Mouse (Mus musculus) brown adipose tissue, adult 24 weeks (tissue): ENCODE measurements around the gene Ccdc7a. TPM values are rescaled to one million over a fixed set of nuclear protein-coding genes. Genes with fewer than 3 reads are reported as not detected.
"Not testable (repeated sequence)": the region's sequence is repeated elsewhere in the genome, so short reads cannot be mapped to it uniquely, and the experiment has no call there.

Experiments
- H3K27ac ChIP-seq: fragments of 200-500 bp; replicated peaks from 2 replicates; pipeline ENCODE4 v1.5.1; 2012; ENCODE audit warnings: low read depth, mild to moderate bottlenecking, low read length
- H3K4me1 ChIP-seq: fragments of 200-500 bp; 2 replicates; pipeline ENCODE4 v1.6.1; 2012; ENCODE audit warnings: low read length, mixed read lengths; ENCODE audit not compliant: control insufficient read depth, insufficient read depth, insufficient read length
- H3K4me3 ChIP-seq: fragments of 200-500 bp; 2 replicates; pipeline ENCODE4 v1.5.1; 2012; ENCODE audit warnings: low read depth, mild to moderate bottlenecking, low read length, moderate library complexity; ENCODE audit not compliant: insufficient read depth
- polyA plus RNA-seq: library from polyadenylated mRNA; stranded (reverse); fragments of >200 nt; gene quantifications from 2 replicates; pipeline ENCODE4 v1.2.4, GENCODE M21; 2012; ENCODE audit not compliant: missing spikeins, insufficient read depth, insufficient read length

Gene Ccdc7a
- polyA plus RNA-seq: not detected in 2 replicates

DNA sequence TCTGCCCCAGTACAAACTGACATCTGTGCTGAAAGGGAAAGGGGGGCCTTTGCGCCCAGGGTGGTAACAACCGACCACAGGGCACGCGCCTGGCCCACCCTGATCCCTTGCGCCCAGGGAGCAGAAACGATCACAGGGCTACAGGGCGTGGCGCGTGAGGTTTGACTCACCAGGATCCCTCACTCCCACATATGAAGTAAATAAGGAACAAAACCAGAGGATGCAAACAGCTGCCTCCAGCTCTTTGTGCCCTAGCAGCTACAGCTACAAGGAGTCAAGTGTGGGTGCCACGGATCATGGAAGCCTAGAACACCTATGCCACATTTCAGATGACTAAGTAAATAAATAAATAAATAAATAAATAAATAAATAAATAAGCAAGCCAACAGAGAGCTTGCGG lies at the start of gene Ccdc7a:
TSS of gene Ccdc7a (minus strand) at position 101 of the 400 bp plus-strand sequence.
- H3K27ac ChIP-seq, H3K4me1 ChIP-seq, H3K4me3 ChIP-seq: not testable (repeated sequence)

DNA sequence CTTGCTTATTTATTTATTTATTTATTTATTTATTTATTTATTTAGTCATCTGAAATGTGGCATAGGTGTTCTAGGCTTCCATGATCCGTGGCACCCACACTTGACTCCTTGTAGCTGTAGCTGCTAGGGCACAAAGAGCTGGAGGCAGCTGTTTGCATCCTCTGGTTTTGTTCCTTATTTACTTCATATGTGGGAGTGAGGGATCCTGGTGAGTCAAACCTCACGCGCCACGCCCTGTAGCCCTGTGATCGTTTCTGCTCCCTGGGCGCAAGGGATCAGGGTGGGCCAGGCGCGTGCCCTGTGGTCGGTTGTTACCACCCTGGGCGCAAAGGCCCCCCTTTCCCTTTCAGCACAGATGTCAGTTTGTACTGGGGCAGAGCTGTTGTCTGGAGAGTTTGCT lies 1.5 kb upstream of the Ccdc7a start, which contains the start of gene Ccdc7b:
TSS of gene Ccdc7b (plus strand) at position 301 of the 400 bp plus-strand sequence.
- not testable (repeated sequence) for H3K27ac ChIP-seq, H3K4me3 ChIP-seq, H3K4me1 ChIP-seq

DNA sequence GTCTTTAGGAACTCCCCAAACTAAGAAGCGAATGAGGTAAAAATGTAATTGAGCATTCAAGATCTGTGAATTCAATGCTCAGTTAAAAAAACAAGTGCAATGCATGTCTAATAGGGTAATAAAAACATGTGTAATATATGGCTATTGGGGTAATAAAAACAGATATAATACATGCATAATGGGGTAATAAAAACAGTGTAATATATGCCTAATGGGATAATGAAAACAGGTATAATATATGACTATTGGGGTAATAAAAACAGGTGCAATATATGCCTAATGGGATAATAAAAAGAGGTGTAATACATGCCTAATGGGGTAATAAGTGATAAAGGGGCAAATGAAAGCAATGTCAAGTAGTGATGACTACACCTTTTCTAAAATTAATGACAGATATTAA lies 73.9 kb downstream of the Ccdc7a start:
- Histone ChIP-seq H3K4me1 (no peaks in the 10 kb centered on the region), H3K4me3 (no peak overlapping the region)

DNA sequence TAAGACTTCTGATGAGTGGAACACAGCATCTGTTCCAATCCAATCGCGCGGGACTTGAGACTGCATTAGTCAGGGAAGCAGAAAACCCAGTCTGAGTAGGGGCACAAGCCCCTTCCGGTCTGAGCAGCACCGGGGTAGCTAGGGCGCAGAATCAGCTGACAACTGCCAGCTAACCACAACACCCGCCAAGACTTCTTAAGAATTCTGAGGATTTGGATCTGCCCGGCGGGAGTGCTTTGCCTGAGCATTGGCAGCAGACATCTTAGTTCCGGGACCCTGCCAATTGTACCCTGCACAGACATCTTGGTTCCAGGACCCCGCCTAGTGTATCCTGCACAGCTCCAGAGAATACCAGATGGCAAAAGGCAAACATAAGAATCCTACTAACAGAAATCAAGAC lies 116.4 kb downstream of the Ccdc7a start:
- H3K4me1 ChIP-seq, H3K4me3 ChIP-seq, H3K27ac ChIP-seq: not testable (repeated sequence)

More for the DNA sequence above, 73.9 kb downstream of the Ccdc7a start:
- H3K27ac ChIP-seq: no peak overlapping the region

DNA sequence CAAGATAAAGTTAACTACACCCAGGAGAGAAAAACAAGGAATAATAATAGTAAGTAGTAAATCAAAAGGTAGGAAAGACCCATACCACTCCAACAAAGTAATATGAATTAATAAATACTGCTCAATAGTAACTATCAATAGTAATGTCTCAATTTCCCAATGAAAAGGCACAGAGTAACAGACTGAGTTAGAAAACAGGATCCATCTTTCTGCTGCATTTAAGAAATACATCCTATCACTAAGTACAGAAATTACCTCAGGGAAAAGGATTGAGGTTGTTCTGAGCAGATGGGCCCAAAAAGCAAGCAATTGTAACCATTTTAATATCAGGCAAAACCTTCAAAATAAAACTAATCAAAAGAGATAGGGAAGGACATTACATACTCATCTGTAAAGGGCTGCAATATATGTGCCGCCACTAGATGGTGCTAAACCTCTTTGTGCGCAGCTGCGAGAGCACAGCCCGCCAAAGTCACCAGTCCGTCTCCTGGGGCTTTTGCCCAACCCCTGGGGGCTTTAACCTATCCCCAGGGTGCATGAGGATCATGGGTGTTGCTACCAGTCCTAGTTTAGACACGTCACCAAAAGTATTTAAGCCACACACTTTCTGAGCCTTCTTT lies 124.2 kb downstream of the Ccdc7a start:
- H3K27ac ChIP-seq, H3K4me1 ChIP-seq: not testable (repeated sequence)

DNA sequence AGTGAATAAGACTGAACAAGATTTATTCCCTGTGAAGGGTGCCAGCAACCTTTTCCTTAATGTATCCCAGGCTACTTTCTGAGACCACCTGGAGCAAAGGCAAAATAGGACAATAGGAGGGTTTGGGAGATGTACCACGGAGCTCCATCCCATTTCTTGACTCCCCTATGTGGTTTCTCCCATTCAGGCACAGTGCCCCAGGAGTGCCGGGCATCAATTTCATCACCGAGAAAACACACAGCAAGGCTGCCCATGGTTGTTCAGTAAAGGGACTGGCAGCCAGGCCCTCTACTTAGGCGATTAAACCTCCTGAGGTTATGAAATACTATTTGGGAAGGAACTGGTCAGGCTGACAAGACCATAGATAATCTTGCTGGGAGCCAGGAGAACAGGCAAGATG lies 131.9 kb downstream of the Ccdc7a start:
- Histone ChIP-seq H3K4me1 (no peaks in the 10 kb centered on the region), H3K27ac (no peak overlapping the region), H3K4me3 (no peak overlapping the region)

More for the DNA sequence above, 124.2 kb downstream of the Ccdc7a start:
- not testable (repeated sequence) for H3K4me3 ChIP-seq

DNA sequence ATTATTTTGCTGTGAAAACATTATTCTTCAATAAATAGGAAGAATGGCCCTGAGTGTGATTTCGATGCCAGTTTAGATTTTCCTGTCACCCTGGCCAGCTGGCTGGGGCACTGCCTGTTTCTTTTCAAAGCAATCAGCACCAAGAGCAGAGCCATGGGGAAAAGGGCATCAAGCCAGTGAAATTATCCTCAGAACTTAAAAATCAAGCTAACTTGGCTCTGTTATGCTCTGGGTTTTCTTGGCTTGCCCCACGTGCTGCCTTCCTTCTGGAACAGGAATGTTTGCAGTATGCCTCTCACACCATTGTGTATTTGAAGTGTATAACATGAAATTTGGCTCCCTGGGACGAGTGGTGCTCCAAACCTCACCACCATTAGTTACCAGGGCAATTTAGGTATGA lies 182.6 kb downstream of the Ccdc7a start:
- Histone ChIP-seq H3K27ac (no peak overlapping the region), H3K4me1 (no peaks in the 10 kb centered on the region)

DNA sequence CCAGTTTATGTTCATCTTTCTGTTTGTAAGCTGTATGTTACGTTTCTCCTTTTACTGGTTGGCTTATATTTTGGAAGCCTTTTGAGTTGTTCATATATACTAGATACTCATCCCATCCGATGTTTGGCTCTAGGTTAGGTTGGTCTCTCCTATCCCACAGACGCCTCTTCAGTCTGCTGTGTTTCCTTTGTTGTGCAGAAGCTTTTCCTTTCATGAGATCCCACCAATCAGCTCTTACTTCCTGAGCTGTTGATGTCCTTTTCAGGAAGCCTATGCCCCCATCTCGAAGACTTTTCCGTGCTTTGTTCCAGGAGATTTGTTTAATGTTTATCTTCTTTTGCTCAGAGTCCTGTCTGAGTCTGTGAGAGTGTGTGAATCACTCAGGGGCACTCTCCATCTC lies 221.6 kb downstream of the Ccdc7a start:
- Histone ChIP-seq H3K4me3 (no peak overlapping the region), H3K27ac (no peak overlapping the region), H3K4me1 (no peaks in the 10 kb centered on the region)

More for the DNA sequence above, 182.6 kb downstream of the Ccdc7a start:
- no peak overlapping the region for H3K4me3 ChIP-seq

DNA sequence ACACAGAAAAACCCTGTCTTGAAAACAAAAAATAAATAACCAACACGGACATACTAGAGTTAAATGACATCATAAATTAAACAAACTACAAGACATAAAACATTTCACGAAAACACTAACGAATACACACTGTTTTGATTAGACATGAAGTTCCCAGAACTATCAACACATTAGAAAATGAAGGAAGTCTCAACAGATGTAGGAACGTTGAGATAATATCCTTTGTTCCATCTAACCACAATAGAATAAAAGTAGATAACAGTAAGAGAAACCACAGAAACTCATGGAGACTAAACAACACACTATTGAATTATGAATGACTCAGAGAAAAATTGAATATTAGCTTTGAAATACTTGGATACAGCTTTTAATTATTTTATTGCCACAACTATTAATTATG lies 252.8 kb downstream of the Ccdc7a start:
- Histone ChIP-seq H3K4me3 (no peak overlapping the region), H3K27ac (no peak overlapping the region), H3K4me1 (no peaks in the 10 kb centered on the region)

DNA sequence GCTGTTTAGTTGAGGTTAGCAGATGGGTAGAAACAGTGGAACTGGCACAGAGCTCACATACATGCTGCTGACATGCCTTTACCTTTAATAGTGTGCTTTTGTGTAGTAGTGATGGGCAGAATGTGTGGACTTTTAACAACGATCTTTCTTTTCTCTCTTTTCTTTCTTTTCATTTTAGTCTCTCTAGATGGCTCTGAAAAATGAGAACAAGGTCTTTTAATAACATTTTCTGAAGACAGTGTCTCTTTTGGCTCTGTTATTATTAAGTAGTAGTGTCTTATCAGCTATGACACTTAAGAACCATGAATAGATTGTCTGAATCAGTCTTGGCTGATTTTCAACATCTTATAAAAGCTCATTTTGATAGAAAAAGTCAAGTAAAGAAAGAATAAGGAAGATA lies 266.7 kb downstream of the Ccdc7a start, which contains the start of gene Gm3952:
TSS of gene Gm3952 (minus strand) at position 101 of the 400 bp plus-strand sequence.
- H3K4me1 ChIP-seq: no peaks in the 10 kb centered on the region
- no peak within 1 kb of the TSS for H3K27ac ChIP-seq
- no peak within 1 kb of the TSS for H3K4me3 ChIP-seq

DNA sequence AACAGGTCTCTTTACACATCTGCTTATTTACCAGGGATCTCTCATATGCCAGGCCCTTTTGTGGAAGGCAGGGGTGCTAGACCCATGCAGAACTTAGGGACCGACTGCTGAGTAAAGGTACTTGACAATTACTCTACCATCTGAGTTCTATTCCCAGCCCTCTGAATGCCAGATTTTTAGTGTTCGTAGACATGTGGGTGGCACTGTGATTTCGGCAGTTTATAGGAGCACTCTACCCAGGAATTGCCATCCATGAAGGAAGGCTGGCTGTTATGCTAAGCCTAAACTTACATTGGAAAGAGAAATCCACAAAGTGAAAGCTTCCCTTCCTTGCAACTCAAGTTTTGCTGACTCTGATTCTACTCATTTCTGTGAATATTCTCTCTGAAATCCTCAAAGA lies 329.6 kb downstream of the Ccdc7a start:
- Histone ChIP-seq H3K27ac (no peak overlapping the region), H3K4me3 (no peak overlapping the region), H3K4me1 (no peaks in the 10 kb centered on the region)

DNA sequence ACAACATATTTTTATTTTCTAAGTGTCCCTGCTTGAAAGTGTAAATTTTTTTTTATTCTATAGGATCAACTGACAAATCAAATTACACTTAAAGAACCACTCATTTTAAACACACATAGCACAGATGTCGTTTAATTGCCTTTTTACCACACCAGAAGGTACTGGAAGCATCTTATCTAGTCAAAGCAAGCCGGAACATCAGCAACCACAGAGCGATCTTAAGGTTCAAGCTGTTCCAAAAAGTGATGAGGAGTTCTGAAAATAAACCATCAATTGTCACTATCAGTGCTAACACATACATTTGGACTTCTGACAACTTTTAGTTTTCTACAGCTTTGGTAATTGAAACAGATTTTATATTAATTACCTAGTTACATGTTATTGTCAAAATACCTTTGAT lies 331.2 kb downstream of the Ccdc7a start:
- Histone ChIP-seq H3K4me3 (no peak overlapping the region), H3K4me1 (no peaks in the 10 kb centered on the region), H3K27ac (no peak overlapping the region)

DNA sequence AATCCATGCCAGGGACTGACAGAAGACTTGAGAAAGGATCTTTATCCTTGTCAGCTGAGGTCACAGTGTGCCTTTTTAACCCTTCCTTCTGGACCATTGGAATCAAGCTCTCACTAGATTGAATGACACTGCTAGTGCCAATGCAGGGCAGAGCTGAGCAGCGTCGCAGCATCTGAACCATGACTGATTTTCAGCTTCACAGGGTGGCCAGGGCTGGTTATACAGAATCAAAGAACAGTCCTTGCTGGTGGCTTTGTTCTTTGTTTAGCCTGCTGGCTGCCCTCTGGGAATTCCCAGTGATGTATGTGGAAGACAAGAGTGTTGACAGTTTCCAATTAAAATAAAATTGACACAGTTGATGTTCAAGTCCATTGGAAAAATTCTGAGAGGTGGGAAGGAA lies 333.1 kb downstream of the Ccdc7a start:
- H3K4me3 ChIP-seq: no peak overlapping the region
- H3K4me1 ChIP-seq: no peaks in the 10 kb centered on the region
- no peak overlapping the region for H3K27ac ChIP-seq

DNA sequence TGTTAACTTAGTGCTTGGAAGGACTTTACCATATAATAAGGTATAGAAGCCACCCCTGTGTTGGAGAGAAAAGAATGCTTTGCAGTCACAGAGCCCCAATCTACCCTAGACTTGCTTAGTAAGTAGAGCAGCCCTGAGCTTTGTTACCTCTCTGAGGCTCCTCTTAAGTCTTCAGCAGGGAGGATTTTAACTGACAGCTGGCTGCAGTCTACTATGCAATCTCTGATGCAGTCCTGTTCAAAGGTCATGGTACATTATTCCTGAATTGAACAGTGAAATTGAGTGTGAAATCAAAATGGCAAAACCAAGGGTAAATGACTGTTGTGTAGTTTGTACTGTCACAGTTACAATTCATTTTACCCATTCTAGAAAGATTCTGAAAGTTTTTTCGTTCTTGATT lies 338.1 kb downstream of the Ccdc7a start:
- Histone ChIP-seq H3K27ac (no peak overlapping the region; the same call in 1 of the 2 replicates), H3K4me1 (no peaks in the 10 kb centered on the region), H3K4me3 (no peak overlapping the region)

DNA sequence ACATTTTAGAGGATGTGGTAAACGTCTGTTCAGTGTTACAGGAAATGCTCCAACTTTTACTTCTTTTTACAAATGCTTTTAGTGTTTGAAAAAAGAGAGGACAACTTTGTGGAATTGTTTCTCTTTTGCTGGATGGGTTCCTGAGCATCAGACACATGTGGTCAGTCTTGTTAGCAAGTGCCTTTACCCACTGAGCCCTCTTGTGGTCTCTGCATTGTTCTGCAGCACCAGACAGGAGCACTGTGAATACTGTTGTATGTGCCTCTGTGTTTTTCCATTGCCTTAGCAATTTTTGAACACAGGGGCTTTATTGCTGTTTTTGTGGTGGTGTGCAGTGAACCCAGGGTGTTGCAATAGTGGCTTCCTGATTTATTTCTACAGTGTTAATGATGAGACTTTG lies 340.5 kb downstream of the Ccdc7a start:
- H3K4me3 ChIP-seq: no peak overlapping the region

DNA sequence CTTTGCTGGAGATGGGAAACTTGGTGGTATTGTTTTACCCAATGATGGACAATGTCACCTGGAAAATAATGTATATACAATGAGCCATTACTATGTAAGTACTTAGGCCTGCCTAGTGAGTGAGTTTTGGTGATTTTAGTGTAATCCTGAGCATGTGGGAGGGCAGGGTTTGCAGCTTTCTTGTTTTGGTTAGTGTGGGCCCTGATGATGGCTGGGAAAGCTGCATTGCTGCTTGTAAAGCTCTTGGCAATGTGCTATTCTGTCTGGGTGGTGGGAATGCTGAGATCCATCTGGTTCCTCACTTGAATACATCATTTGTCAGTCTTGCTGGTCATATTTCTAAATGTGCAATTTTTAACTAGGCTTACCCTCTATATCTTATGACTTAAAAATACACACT lies 349.1 kb downstream of the Ccdc7a start:
- no peak overlapping the region for H3K4me3 ChIP-seq
- no peak overlapping the region for H3K27ac ChIP-seq
- no peaks in the 10 kb centered on the region for H3K4me1 ChIP-seq

More for the DNA sequence above, 340.5 kb downstream of the Ccdc7a start:
- Histone ChIP-seq H3K4me1 (no peaks in the 10 kb centered on the region), H3K27ac (no peak overlapping the region)
